Mouse (Mus musculus): ENCODE measurements at regions not wholly inside any gene's neighbourhood (a gene's known extent, or its start where the extent isn't known, plus 50 kb on each side); places are given as distances from the start of the nearest gene placed in this dataset.

- no peaks in the 10 kb centered on the region for H3K27me3 ChIP-seq (ENCODE audit: control insufficient read depth, insufficient read depth, low read length)
- H3K4me2 ChIP-seq (ENCODE audit: low read depth, low read length) = no peak overlapping the region
- no peak overlapping the region for H3K27ac ChIP-seq (ENCODE audit: low read length)
- 69% methylated on average over 9 of the region's 9 CpGs for WGBS
- no peak overlapping the region for H3K4me3 ChIP-seq (replicated peaks; ENCODE audit: low read length)
- no peaks in the 10 kb centered on the region for H3K9me3 ChIP-seq (replicated peaks; ENCODE audit: control insufficient read depth, low read length)
- H3K9ac ChIP-seq (ENCODE audit: low read length) = no peak overlapping the region
- no peaks in the 10 kb centered on the region for H3K4me1 ChIP-seq (ENCODE audit: control insufficient read depth, insufficient read depth, low read length)
- no peak for ATAC-seq (ENCODE audit: insufficient read depth, low FRiP score)
- H3K36me3 ChIP-seq (ENCODE audit: control insufficient read depth, insufficient read depth, low read length) = no peaks in the 10 kb centered on the region
These were observed 355.2 kb upstream of the Fam19a5 start for GRCm38 (mm10) chr15:87188816-87189455.

- Histone ChIP-seq H3K9ac (ENCODE audit: low read length) (no peak overlapping the region), H3K4me3 (replicated peaks; ENCODE audit: low read length) (no peak overlapping the region), H3K27ac (ENCODE audit: low read length) (no peak overlapping the region), H3K9me3 (replicated peaks; ENCODE audit: control insufficient read depth, low read length) (no peaks in the 10 kb centered on the region), H3K36me3 (ENCODE audit: control insufficient read depth, insufficient read depth, low read length) (no peaks in the 10 kb centered on the region), H3K4me1 (ENCODE audit: control insufficient read depth, insufficient read depth, low read length) (no peaks in the 10 kb centered on the region), H3K27me3 (ENCODE audit: control insufficient read depth, insufficient read depth, low read length) (no peaks in the 10 kb centered on the region), H3K4me2 (ENCODE audit: low read depth, low read length) (no peak overlapping the region)
- 74% methylated on average over 4 of the region's 4 CpGs for WGBS
- ATAC-seq (ENCODE audit: insufficient read depth, low FRiP score) = no peak
These were observed 352.2 kb upstream of the Fam19a5 start for GRCm38 (mm10) chr15:87191901-87192300.

GRCm38 (mm10) chr15:87196306-87196893 is 347.7 kb upstream of the Fam19a5 start:
- Histone ChIP-seq H3K27me3 (ENCODE audit: control insufficient read depth, insufficient read depth, low read length) (no peaks in the 10 kb centered on the region), H3K27ac (ENCODE audit: low read length) (no peak overlapping the region), H3K9ac (ENCODE audit: low read length) (no peak overlapping the region), H3K9me3 (replicated peaks; ENCODE audit: control insufficient read depth, low read length) (no peaks in the 10 kb centered on the region), H3K4me1 (ENCODE audit: control insufficient read depth, insufficient read depth, low read length) (no peaks in the 10 kb centered on the region), H3K4me2 (ENCODE audit: low read depth, low read length) (no peak overlapping the region), H3K4me3 (replicated peaks; ENCODE audit: low read length) (no peak overlapping the region), H3K36me3 (ENCODE audit: control insufficient read depth, insufficient read depth, low read length) (no peaks in the 10 kb centered on the region)
- no peak for ATAC-seq (ENCODE audit: insufficient read depth, low FRiP score)
- WGBS = 53% methylated on average over 6 of the region's 6 CpGs

- no peaks in the 10 kb centered on the region for H3K27me3 ChIP-seq (ENCODE audit: control insufficient read depth, insufficient read depth, low read length)
- no peak overlapping the region for H3K27ac ChIP-seq (ENCODE audit: low read length)
- H3K9me3 ChIP-seq (replicated peaks; ENCODE audit: control insufficient read depth, low read length) = no peaks in the 10 kb centered on the region
- no peak overlapping the region for H3K9ac ChIP-seq (ENCODE audit: low read length)
- no peak overlapping the region for H3K4me3 ChIP-seq (replicated peaks; ENCODE audit: low read length)
- WGBS = 83% methylated on average over 8 of the region's 8 CpGs
- ATAC-seq (ENCODE audit: insufficient read depth, low FRiP score) = no peak
- H3K4me1 ChIP-seq (ENCODE audit: control insufficient read depth, insufficient read depth, low read length) = no peaks in the 10 kb centered on the region
- H3K4me2 ChIP-seq (ENCODE audit: low read depth, low read length) = no peak overlapping the region
- no peaks in the 10 kb centered on the region for H3K36me3 ChIP-seq (ENCODE audit: control insufficient read depth, insufficient read depth, low read length)
These were observed 344.5 kb upstream of the Fam19a5 start for GRCm38 (mm10) chr15:87199641-87200040.

GRCm38 (mm10) chr15:87200282-87201048 is 343.6 kb upstream of the Fam19a5 start:
- H3K27ac ChIP-seq (ENCODE audit: low read length) = no peak overlapping the region
- no peak overlapping the region for H3K9ac ChIP-seq (ENCODE audit: low read length)
- ATAC-seq (ENCODE audit: insufficient read depth, low FRiP score) = no peak
- H3K9me3 ChIP-seq (replicated peaks; ENCODE audit: control insufficient read depth, low read length) = no peaks in the 10 kb centered on the region
- no peaks in the 10 kb centered on the region for H3K4me1 ChIP-seq (ENCODE audit: control insufficient read depth, insufficient read depth, low read length)
- H3K36me3 ChIP-seq (ENCODE audit: control insufficient read depth, insufficient read depth, low read length) = no peaks in the 10 kb centered on the region
- no peak overlapping the region for H3K4me2 ChIP-seq (ENCODE audit: low read depth, low read length)
- 73% methylated on average over 19 of the region's 19 CpGs for WGBS
- no peaks in the 10 kb centered on the region for H3K27me3 ChIP-seq (ENCODE audit: control insufficient read depth, insufficient read depth, low read length)
- no peak overlapping the region for H3K4me3 ChIP-seq (replicated peaks; ENCODE audit: low read length)

- Histone ChIP-seq H3K4me1 (ENCODE audit: control insufficient read depth, insufficient read depth, low read length) (no peaks in the 10 kb centered on the region), H3K9ac (ENCODE audit: low read length) (no peak overlapping the region), H3K4me2 (ENCODE audit: low read depth, low read length) (no peak overlapping the region), H3K9me3 (replicated peaks; ENCODE audit: control insufficient read depth, low read length) (no peaks in the 10 kb centered on the region), H3K4me3 (replicated peaks; ENCODE audit: low read length) (no peak overlapping the region), H3K27ac (ENCODE audit: low read length) (no peak overlapping the region), H3K36me3 (ENCODE audit: control insufficient read depth, insufficient read depth, low read length) (no peaks in the 10 kb centered on the region), H3K27me3 (ENCODE audit: control insufficient read depth, insufficient read depth, low read length) (no peaks in the 10 kb centered on the region)
- 64% methylated on average over 7 of the region's 7 CpGs for WGBS
- ATAC-seq (ENCODE audit: insufficient read depth, low FRiP score) = no peak
These were observed 343.0 kb upstream of the Fam19a5 start for GRCm38 (mm10) chr15:87201055-87201454.

- H3K9ac ChIP-seq (ENCODE audit: low read length) = no peak overlapping the region
These were observed 314.1 kb upstream of the Fam19a5 start for GRCm38 (mm10) chr15:87229951-87230350.

GRCm38 (mm10) chr15:87236096-87236495 is 308.0 kb upstream of the Fam19a5 start:
- H3K9ac ChIP-seq (ENCODE audit: low read length) = no peak overlapping the region
- no peaks in the 10 kb centered on the region for H3K36me3 ChIP-seq (ENCODE audit: control insufficient read depth, insufficient read depth, low read length)
- no peak overlapping the region for H3K27ac ChIP-seq (ENCODE audit: low read length)
- no peak overlapping the region for H3K4me3 ChIP-seq (replicated peaks; ENCODE audit: low read length)
- WGBS = 78% methylated on average over 3 of the region's 3 CpGs
- no peak for ATAC-seq (ENCODE audit: insufficient read depth, low FRiP score)
- no peaks in the 10 kb centered on the region for H3K9me3 ChIP-seq (replicated peaks; ENCODE audit: control insufficient read depth, low read length)
- H3K4me2 ChIP-seq (ENCODE audit: low read depth, low read length) = no peak overlapping the region
- H3K4me1 ChIP-seq (ENCODE audit: control insufficient read depth, insufficient read depth, low read length) = no peaks in the 10 kb centered on the region
- H3K27me3 ChIP-seq (ENCODE audit: control insufficient read depth, insufficient read depth, low read length) = no peaks in the 10 kb centered on the region

More at GRCm38 (mm10) chr15:87229951-87230350, 314.1 kb upstream of the Fam19a5 start:
- no peak overlapping the region for H3K4me3 ChIP-seq (replicated peaks; ENCODE audit: low read length)
- H3K9me3 ChIP-seq (replicated peaks; ENCODE audit: control insufficient read depth, low read length) = no peaks in the 10 kb centered on the region
- H3K4me1 ChIP-seq (ENCODE audit: control insufficient read depth, insufficient read depth, low read length) = no peaks in the 10 kb centered on the region
- WGBS = 66% methylated on average over 3 of the region's 3 CpGs
- H3K27ac ChIP-seq (ENCODE audit: low read length) = no peak overlapping the region
- no peak overlapping the region for H3K4me2 ChIP-seq (ENCODE audit: low read depth, low read length)
- H3K36me3 ChIP-seq (ENCODE audit: control insufficient read depth, insufficient read depth, low read length) = no peaks in the 10 kb centered on the region
- H3K27me3 ChIP-seq (ENCODE audit: control insufficient read depth, insufficient read depth, low read length) = no peaks in the 10 kb centered on the region
- no peak for ATAC-seq (ENCODE audit: insufficient read depth, low FRiP score)

- WGBS = 90% methylated on average over 11 of the region's 11 CpGs
- H3K27me3 ChIP-seq (ENCODE audit: control insufficient read depth, insufficient read depth, low read length) = no peaks in the 10 kb centered on the region
- no peaks in the 10 kb centered on the region for H3K9me3 ChIP-seq (replicated peaks; ENCODE audit: control insufficient read depth, low read length)
- no peak overlapping the region for H3K4me2 ChIP-seq (ENCODE audit: low read depth, low read length)
- ATAC-seq (ENCODE audit: insufficient read depth, low FRiP score) = no peak
- no peaks in the 10 kb centered on the region for H3K36me3 ChIP-seq (ENCODE audit: control insufficient read depth, insufficient read depth, low read length)
- H3K27ac ChIP-seq (ENCODE audit: low read length) = no peak overlapping the region
- no peak overlapping the region for H3K9ac ChIP-seq (ENCODE audit: low read length)
- H3K4me3 ChIP-seq (replicated peaks; ENCODE audit: low read length) = no peak overlapping the region
- H3K4me1 ChIP-seq (ENCODE audit: control insufficient read depth, insufficient read depth, low read length) = no peaks in the 10 kb centered on the region
These were observed 305.0 kb upstream of the Fam19a5 start for GRCm38 (mm10) chr15:87239057-87239456.

Data from stomach, embryonic 16.5 days (tissue).